In the genomic region with DNA sequence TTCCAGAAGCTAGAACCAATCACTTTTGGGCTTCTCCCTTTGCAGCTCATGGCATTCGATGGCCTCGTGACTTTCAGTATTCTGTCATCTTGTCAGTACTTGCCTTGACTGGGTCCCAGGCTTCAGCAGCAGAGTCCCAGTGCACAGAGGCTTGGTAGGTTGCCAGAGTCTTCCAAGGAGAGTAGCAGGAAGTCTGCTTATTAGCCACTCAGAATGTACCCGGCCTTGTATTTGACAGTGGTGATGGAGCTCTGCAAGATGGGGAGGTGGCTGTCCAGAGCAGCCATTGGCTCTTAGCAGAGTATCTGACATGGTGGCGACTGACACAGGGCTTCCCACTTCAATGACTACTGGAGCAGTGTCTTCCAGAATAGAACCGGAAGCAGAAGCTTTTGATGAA, we compare ENCODE assay signal across 12 mouse cellular contexts.
DNase-seq lines count a peak whose midpoint lies in the region; ATAC-seq and TF ChIP-seq lines count a peak whose summit lies in the region.
"Had no signal": no experiment of that assay in that cellular context is flagged by ENCODE, and none has a peak within 500 bp of the region (broad histone marks: within the 10 kb centered on the region; RNA-seq: fewer than 3 reads in every experiment).

No protein-coding gene starts in this region.

- H3K4me1 ChIP-seq in embryonic facial prominence, embryonic 14.5 days (ENCODE audit: control insufficient read depth, insufficient read depth, low read length), result peaks cover 21% of the 10 kb centered on the region
- no peaks in the 10 kb centered on the region for H3K4me1 ChIP-seq in intestine, embryonic 15.5 days (replicated peaks)
- H3K4me1 ChIP-seq in lung, embryonic 14.5 days (ENCODE audit: insufficient read depth), result peaks cover 7% of the 10 kb centered on the region; the same call in 1 of the 2 replicates

- no peak for TF ChIP-seq CTCF in lung, embryonic 14.5 days (IDR thresholded peaks at IDR 0.05; ENCODE audit: low read depth)

- no peaks in the 10 kb centered on the region for H3K27me3 ChIP-seq in embryonic facial prominence, embryonic 14.5 days (replicated peaks; ENCODE audit: control insufficient read depth, insufficient read depth, low read length)
- no peaks in the 10 kb centered on the region for H3K27me3 ChIP-seq in intestine, embryonic 15.5 days (replicated peaks)
- H3K27me3 ChIP-seq in lung, embryonic 14.5 days (ENCODE audit: insufficient read depth, low read length), result no peaks in the 10 kb centered on the region
- H3K27me3 ChIP-seq: limb, embryonic 12.5 days had no signal

- intact Hi-C loops in gastrocnemius, postnatal 36 days (cut with DNase I), result no loop called here

- WGBS in embryonic facial prominence, embryonic 14.5 days, result 55% methylated on average over 5 of the region's 5 CpGs
- WGBS in intestine, embryonic 15.5 days, result 68% methylated on average over 5 of the region's 5 CpGs
- 27% methylated on average over 5 of the region's 5 CpGs for WGBS in lung, embryonic 14.5 days

- peak; percentile 10 to 45 for DNase-seq in adrenal gland, adult (ENCODE audit: inconsistent age in 2 of 2, low spot score in 1 of 2)
- no peak for DNase-seq in adrenal gland, postnatal 4 days (ENCODE audit: low spot score in 2 of 2)
- peak; percentile 62 for DNase-seq in embryonic facial prominence, embryonic 14.5 days (ENCODE audit: low spot score)
- peak; percentile 88 for DNase-seq in lung, embryonic 14.5 days
- no peak for DNase-seq in urinary bladder, postnatal 14 days (ENCODE audit: low spot score)
- DNase-seq in gastrocnemius, postnatal 36 days, result no peak
- DNase-seq: midbrain, embryonic 14.5 days; spleen, adult 18-20 months had no signal

- no peak overlapping the region for H3K4me3 ChIP-seq in embryonic facial prominence, embryonic 14.5 days (ENCODE audit: low read depth, low read length)
- no peak overlapping the region for H3K4me3 ChIP-seq in intestine, embryonic 15.5 days (replicated peaks)
- no peak overlapping the region for H3K4me3 ChIP-seq in lung, embryonic 14.5 days (ENCODE audit: low read depth, low read length)
- H3K4me3 ChIP-seq: limb, embryonic 12.5 days had no signal

- 0 out of 2 replicates have a peak, but pooled peaks cover 5% of the 10 kb centered on the region for H3K9me3 ChIP-seq in embryonic facial prominence, embryonic 14.5 days (ENCODE audit: control insufficient read depth, low read length)
- H3K9me3 ChIP-seq in intestine, embryonic 15.5 days, result no peaks in the 10 kb centered on the region
- peaks cover 5% of the 10 kb centered on the region; the same call in 1 of the 2 replicates for H3K9me3 ChIP-seq in lung, embryonic 14.5 days (ENCODE audit: low read depth, low read length)

- no peak overlapping the region for H3K9ac ChIP-seq in embryonic facial prominence, embryonic 14.5 days (ENCODE audit: low read depth, low read length)
- no peak overlapping the region for H3K9ac ChIP-seq in intestine, embryonic 15.5 days
- H3K9ac ChIP-seq in lung, embryonic 14.5 days, result no peak overlapping the region
- H3K9ac ChIP-seq: limb, embryonic 12.5 days had no signal

- no peak overlapping the region for H3K4me2 ChIP-seq in embryonic facial prominence, embryonic 14.5 days (ENCODE audit: low read depth, low read length)
- no peak overlapping the region for H3K4me2 ChIP-seq in intestine, embryonic 15.5 days (replicated peaks)
- no peak overlapping the region for H3K4me2 ChIP-seq in lung, embryonic 14.5 days
- H3K4me2 ChIP-seq: limb, embryonic 12.5 days had no signal

- H3K27ac ChIP-seq in embryonic facial prominence, embryonic 14.5 days (replicated peaks; ENCODE audit: low read depth, low read length), result peak overlapping the region; percentile 40; the same call in 1 of the 2 replicates
- H3K27ac ChIP-seq in intestine, embryonic 15.5 days, result no peak overlapping the region
- peak overlapping the region; percentile 93 for H3K27ac ChIP-seq in lung, embryonic 14.5 days (ENCODE audit: low read depth)
- H3K27ac ChIP-seq: limb, embryonic 12.5 days had no signal

- ATAC-seq in embryonic facial prominence, embryonic 14.5 days (ENCODE audit: low read depth), result no peak
- 0 out of 2 replicates have a peak, but pooled peaks have one; percentile 31 for ATAC-seq in intestine, embryonic 15.5 days
- ATAC-seq in lung, embryonic 14.5 days (ENCODE audit: insufficient read depth), result peak; percentile 90
- ATAC-seq in inflammation-experienced regulatory T-cells, adult 6 months, result no peak

- H3K36me3 ChIP-seq in embryonic facial prominence, embryonic 14.5 days (ENCODE audit: control insufficient read depth, insufficient read depth, low read length), result no peaks in the 10 kb centered on the region
- no peaks in the 10 kb centered on the region for H3K36me3 ChIP-seq in intestine, embryonic 15.5 days
- H3K36me3 ChIP-seq in lung, embryonic 14.5 days (ENCODE audit: insufficient read depth), result no peaks in the 10 kb centered on the region
- H3K36me3 ChIP-seq: G1E; limb, embryonic 12.5 days had no signal

Comparison
In these comparisons a context has a peak if more than half of its experiments do, and no peak if none do; other contexts are left out.
1. DNase-seq: peak in adrenal gland, adult (2 of 2), embryonic facial prominence, embryonic 14.5 days (single experiment) and lung, embryonic 14.5 days (single experiment); none in adrenal gland, postnatal 4 days (0 of 2), urinary bladder, postnatal 14 days (single experiment) and gastrocnemius, postnatal 36 days (0 of 2).
2. ATAC-seq: peak in intestine, embryonic 15.5 days (single experiment) and lung, embryonic 14.5 days (single experiment); none in embryonic facial prominence, embryonic 14.5 days (single experiment) and inflammation-experienced regulatory T-cells, adult 6 months (single experiment).